Mouse (Mus musculus) intestine, postnatal 0 days (tissue): ENCODE data around the gene Txn2. TPM values are rescaled to one million over a fixed set of nuclear protein-coding genes. Genes with fewer than 3 reads are reported as not detected.

Experiments
- ATAC-seq: fragments of 200-750 bp; cut with Nextera tagmentation; 2 replicates; pipeline ENCODE4 v1.8.0; 2017; ENCODE audit warnings: mild to moderate bottlenecking, moderate TSS enrichment, moderate library complexity
- H3K27ac ChIP-seq: fragments of 300-500 bp; sonication (generic); 2 replicates; pipeline ENCODE4 v1.5.1; 2014; ENCODE audit warnings: mild to moderate bottlenecking, low read depth, low read length, moderate library complexity
- H3K27me3 ChIP-seq: fragments of 300-500 bp; sonication (generic); replicated peaks from 2 replicates; pipeline ENCODE4 v1.6.1; 2014; ENCODE audit warnings: low read length, mixed read lengths; ENCODE audit not compliant: control insufficient read depth, insufficient read depth
- H3K36me3 ChIP-seq: fragments of 300-500 bp; sonication (generic); 2 replicates; pipeline ENCODE4 v1.6.1; 2014; ENCODE audit warnings: mild to moderate bottlenecking, moderate library complexity; ENCODE audit not compliant: control insufficient read depth, insufficient read depth
- H3K4me1 ChIP-seq: fragments of 300-500 bp; sonication (generic); replicated peaks from 2 replicates; pipeline ENCODE4 v1.6.1; 2014; ENCODE audit warnings: antibody characterized with exemption, low read length, mixed read lengths; ENCODE audit not compliant: control insufficient read depth, insufficient read depth
- H3K4me2 ChIP-seq: fragments of 300-500 bp; sonication (generic); replicated peaks from 2 replicates; pipeline ENCODE4 v1.6.1; 2014; ENCODE audit warnings: low read depth, mild to moderate bottlenecking, moderate library complexity
- H3K4me3 ChIP-seq: fragments of 300-500 bp; sonication (generic); 2 replicates; pipeline ENCODE4 v1.5.1; 2014; ENCODE audit warnings: low read depth, low read length
- H3K9ac ChIP-seq: fragments of 300-500 bp; sonication (generic); 2 replicates; pipeline ENCODE4 v1.6.1; 2014; ENCODE audit warnings: mild to moderate bottlenecking, low read depth, low read length
- H3K9me3 ChIP-seq: fragments of 300-500 bp; sonication (generic); 2 replicates; pipeline ENCODE4 v1.6.1; 2016; ENCODE audit warnings: mixed run types; ENCODE audit not compliant: control insufficient read depth
- CTCF ChIP-seq: sonication (generic); IDR thresholded peaks from 2 replicates; pipeline ENCODE4 v1.5.1; 2016; ENCODE audit warnings: low read depth, mild to moderate bottlenecking, control low read depth, antibody characterized with exemption, moderate library complexity
- WGBS: fragments of 180-500 bp; shearing (Covaris S2); extraction: QIAGEN DNeasy Blood & Tissue Kit; methylation state at CpG from one replicate; pipeline ENCODE4 v1.1.7; 2014; 5-methylcytosine and 5-hydroxymethylcytosine counted together
- polyA plus RNA-seq: library from polyadenylated mRNA; unstranded; fragments of >200 nt; fragmentation: Nextera tagmentation; extraction: Ambion mirVana; gene quantifications from 2 replicates; pipeline ENCODE4 v1.2.1, GENCODE M21; 2015

The Txn2 gene
- polyA plus RNA-seq, 1 experiment from 2014 or later, result 173 TPM

GRCm38 (mm10) chr15:77965117-77965528 is 36.3 kb upstream of the Txn2 start:
- Histone ChIP-seq H3K27ac (no peak overlapping the region), H3K9ac (no peak overlapping the region), H3K27me3 (no peaks in the 10 kb centered on the region), H3K4me2 (no peak overlapping the region), H3K4me1 (0 out of 2 replicates have a peak, but pooled peaks cover 2% of the 10 kb centered on the region), H3K4me3 (no peak overlapping the region), H3K9me3 (no peaks in the 10 kb centered on the region), H3K36me3 (peaks cover 83% of the 10 kb centered on the region)
- 71% methylated on average over 9 of the region's 9 CpGs for WGBS
- no peak for ATAC-seq
- 0 out of 2 replicates have a peak, but pooled peaks have one; percentile 14 for TF ChIP-seq CTCF

DNA sequence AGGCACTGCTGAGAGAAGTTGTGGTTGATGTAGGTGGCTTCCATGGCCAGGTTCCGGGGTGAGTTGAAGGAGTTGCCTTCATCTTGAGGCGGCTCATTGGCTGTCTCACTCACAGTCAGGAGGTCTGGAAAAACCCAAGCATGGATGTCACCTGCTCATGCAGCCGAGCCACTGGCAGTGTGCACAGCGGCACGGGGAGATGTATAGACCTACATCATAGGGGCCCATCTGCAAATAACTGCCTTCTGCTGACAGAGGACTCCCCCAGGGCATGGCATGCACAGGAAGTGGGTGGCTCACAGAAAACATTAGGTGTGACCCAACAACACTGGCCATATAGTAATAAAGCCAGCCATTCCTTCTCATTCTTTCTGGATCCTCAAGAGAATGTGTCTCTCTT is 33.6 kb upstream of the Txn2 start:
- Histone ChIP-seq H3K9ac (no peak overlapping the region), H3K9me3 (no peaks in the 10 kb centered on the region), H3K4me1 (no peaks in the 10 kb centered on the region), H3K4me2 (no peak overlapping the region), H3K4me3 (no peak overlapping the region), H3K27ac (no peak overlapping the region), H3K36me3 (peaks cover 92% of the 10 kb centered on the region), H3K27me3 (no peaks in the 10 kb centered on the region)
- TF ChIP-seq CTCF, result no peak
- 96% methylated on average over 5 of the region's 5 CpGs for WGBS
- ATAC-seq, result no peak

- peaks cover 75% of the 10 kb centered on the region for H3K36me3 ChIP-seq
- peaks cover 6% of the 10 kb centered on the region; the same call in 1 of the 2 replicates for H3K4me1 ChIP-seq
- no peak overlapping the region for H3K9ac ChIP-seq
- ATAC-seq, result no peak
- H3K4me2 ChIP-seq, result no peak overlapping the region
- H3K4me3 ChIP-seq, result no peak overlapping the region
- H3K27ac ChIP-seq, result no peak overlapping the region
- H3K9me3 ChIP-seq, result no peaks in the 10 kb centered on the region
- H3K27me3 ChIP-seq, result peaks cover 9% of the 10 kb centered on the region
- no peak for TF ChIP-seq CTCF
- WGBS, result 88% methylated on average over 6 of the region's 6 CpGs
These were observed 31.9 kb upstream of the Txn2 start for GRCm38 (mm10) chr15:77960693-77961092.

DNA sequence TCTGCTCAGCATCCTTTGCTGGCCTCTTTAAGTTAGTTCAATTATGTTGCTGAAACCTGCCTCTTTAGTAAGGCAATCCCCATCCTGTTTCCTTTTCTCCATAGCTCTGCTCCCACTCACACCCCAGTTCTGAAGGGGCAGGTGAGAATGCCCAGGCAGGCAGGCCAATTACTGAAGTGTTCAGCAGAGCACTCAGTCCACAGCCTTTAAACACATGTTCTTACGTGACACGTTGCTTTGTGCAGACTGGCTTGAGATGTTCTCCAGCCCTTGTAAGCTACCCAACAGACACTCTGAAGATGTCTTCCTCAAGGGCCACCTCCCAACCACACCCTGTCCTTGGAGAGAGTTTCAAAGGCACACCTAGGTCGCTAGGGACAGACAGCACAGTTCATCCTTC is 29.3 kb upstream of the Txn2 start:
- Histone ChIP-seq H3K9ac (no peak overlapping the region), H3K27ac (no peak overlapping the region), H3K4me3 (no peak overlapping the region), H3K4me2 (no peak overlapping the region), H3K27me3 (peaks cover 21% of the 10 kb centered on the region), H3K36me3 (peaks cover 50% of the 10 kb centered on the region), H3K4me1 (peaks cover 6% of the 10 kb centered on the region; the same call in 1 of the 2 replicates), H3K9me3 (no peaks in the 10 kb centered on the region)
- ATAC-seq, result no peak
- WGBS, result 55% methylated on average over 3 of the region's 3 CpGs
- no peak for TF ChIP-seq CTCF

DNA sequence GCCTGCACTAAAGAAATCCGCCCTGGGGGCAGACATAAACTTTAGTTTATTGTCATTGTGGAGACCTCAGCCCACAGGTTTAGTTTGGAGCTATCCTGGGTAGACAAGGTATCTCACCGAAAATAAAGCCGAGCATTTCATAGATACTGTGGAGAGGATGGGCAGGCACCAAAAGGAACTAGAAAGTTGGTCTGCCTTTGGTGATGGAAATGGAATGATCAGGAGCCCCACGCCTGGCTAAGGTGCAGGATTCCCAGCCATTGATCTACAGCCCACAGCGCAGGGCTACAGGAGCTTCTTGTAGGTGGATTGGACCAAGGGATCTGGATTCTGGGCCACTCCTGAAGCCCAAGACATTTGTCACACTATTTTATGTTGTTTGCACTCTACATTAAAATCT is 28.8 kb upstream of the Txn2 start:
- no peak for TF ChIP-seq CTCF
- Histone ChIP-seq H3K9me3 (no peaks in the 10 kb centered on the region), H3K4me1 (peaks cover 6% of the 10 kb centered on the region; the same call in 1 of the 2 replicates), H3K4me2 (no peak overlapping the region), H3K9ac (no peak overlapping the region), H3K27ac (no peak overlapping the region), H3K36me3 (peaks cover 45% of the 10 kb centered on the region), H3K4me3 (no peak overlapping the region), H3K27me3 (peaks cover 21% of the 10 kb centered on the region)
- WGBS, result 43% methylated on average over 5 of the region's 5 CpGs
- ATAC-seq, result no peak

- peak; percentile 64 for TF ChIP-seq CTCF
- Histone ChIP-seq H3K4me1 (peaks cover 6% of the 10 kb centered on the region; the same call in 1 of the 2 replicates), H3K27ac (no peak within 1 kb of the TSS), H3K27me3 (peaks cover 21% of the 10 kb centered on the region), H3K4me3 (peak within 1 kb of the TSS; percentile 35), H3K9ac (no peak within 1 kb of the TSS), H3K36me3 (peaks cover 33% of the 10 kb centered on the region), H3K4me2 (peak within 1 kb of the TSS; percentile 69), H3K9me3 (no peaks in the 10 kb centered on the region)
- WGBS, result under 1% methylated on average over 39 of the region's 39 CpGs
- ATAC-seq, result peak; percentile 85
These were observed 27.6 kb upstream of the Txn2 start, which contains the start of gene Foxred2 for GRCm38 (mm10) chr15:77956404-77956901. Gene Foxred2, minus strand, starts transcription at chr15:77956722.
